Mouse (Mus musculus) myocyte (in vitro differentiated cells): ENCODE data around the gene Ptpro. TPM values are rescaled to one million over a fixed set of nuclear protein-coding genes. Genes with fewer than 3 reads are reported as not detected.

Experiments
- H3K27me3 ChIP-seq: one replicate; pipeline ENCODE4 v1.6.1; 2011; ENCODE audit not compliant: control insufficient read depth, insufficient read depth, insufficient read length
- H3K36me3 ChIP-seq: one replicate; pipeline ENCODE4 v1.6.1; 2011; ENCODE audit not compliant: control insufficient read depth, insufficient read depth
- H3K4me2 ChIP-seq: one replicate; pipeline ENCODE4 v1.6.1; 2011; ENCODE audit warnings: low read depth, control low read depth
- H3K4me3 ChIP-seq: one replicate; pipeline ENCODE4 v1.5.1; 2011; ENCODE audit warnings: mild to moderate bottlenecking, control low read depth, moderate library complexity
- H3K79me2 ChIP-seq: one replicate; pipeline ENCODE4 v1.6.1; 2011; ENCODE audit not compliant: control insufficient read depth, insufficient read depth
- H3ac ChIP-seq: one replicate; pipeline ENCODE4 v1.6.1; 2011; ENCODE audit not compliant: control insufficient read depth, insufficient read length
- CEBPB ChIP-seq: IDR thresholded peaks from 2 replicates; pipeline ENCODE4 v1.6.1; 2011; ENCODE audit warnings: mild to moderate bottlenecking, moderate library complexity; ENCODE audit not compliant: poor library complexity, insufficient read depth, severe bottlenecking
- E2F4 ChIP-seq: IDR thresholded peaks from one replicate; pipeline ENCODE4 v1.6.1; 2011; ENCODE audit warnings: mild to moderate bottlenecking, control low read depth, moderate library complexity; ENCODE audit not compliant: insufficient read depth
- MAX ChIP-seq: IDR thresholded peaks from one replicate; pipeline ENCODE4 v1.6.1; 2011; ENCODE audit warnings: low read depth, mild to moderate bottlenecking, control low read depth
- MYOD1 ChIP-seq, 3 experiments: IDR thresholded peaks; one replicate each; pipeline ENCODE4 v1.6.1; 2011; ENCODE audit warnings: control low read depth in 2 of 3, low read depth in 2 of 3, mild to moderate bottlenecking in 2 of 3, moderate library complexity in 1 of 3; ENCODE audit not compliant: insufficient read length in 2 of 3, control insufficient read depth in 1 of 3
- MYOG ChIP-seq, 3 experiments: IDR thresholded peaks; one replicate each; pipeline ENCODE4 v1.6.1; 2011; ENCODE audit warnings: control low read depth in 2 of 3, low read depth in 2 of 3, mild to moderate bottlenecking in 2 of 3; ENCODE audit not compliant: insufficient read length in 2 of 3, control insufficient read depth in 1 of 3, insufficient read depth in 1 of 3
- POLR2A ChIP-seq: IDR thresholded peaks from one replicate; pipeline ENCODE4 v1.6.1; 2011; ENCODE audit warnings: low read depth, mild to moderate bottlenecking, control low read depth, moderate library complexity; ENCODE audit not compliant: insufficient read length
- POLR2AphosphoS2 ChIP-seq: IDR thresholded peaks from one replicate; pipeline ENCODE4 v1.6.1; 2011; ENCODE audit warnings: low read depth, control low read depth; ENCODE audit not compliant: insufficient read length
- REST ChIP-seq: IDR thresholded peaks from one replicate; pipeline ENCODE4 v1.6.1; 2011; ENCODE audit warnings: mild to moderate bottlenecking, control low read depth, moderate library complexity; ENCODE audit not compliant: insufficient read depth, insufficient read length
- SRF ChIP-seq: IDR thresholded peaks from one replicate; pipeline ENCODE4 v1.6.1; 2011; ENCODE audit warnings: low read depth; ENCODE audit not compliant: control insufficient read depth, insufficient read length
- TCF12 ChIP-seq: IDR thresholded peaks from one replicate; pipeline ENCODE4 v1.6.1; 2011; ENCODE audit warnings: mild to moderate bottlenecking, control low read depth; ENCODE audit not compliant: poor library complexity, insufficient read depth, severe bottlenecking
- TCF3 ChIP-seq: IDR thresholded peaks from one replicate; pipeline ENCODE4 v1.6.1; 2011; ENCODE audit warnings: low read depth, control low read depth; ENCODE audit not compliant: insufficient read length
- USF1 ChIP-seq: IDR thresholded peaks from one replicate; pipeline ENCODE4 v1.6.1; 2011; ENCODE audit warnings: low read depth, mild to moderate bottlenecking, control low read depth, moderate library complexity
- polyA plus RNA-seq: library from polyadenylated mRNA; unstranded; fragments of >200 nt; fragmentation: generic; extraction: Trizol; gene quantifications from one replicate; pipeline ENCODE4 v1.2.1, GENCODE M21; 2012; ENCODE audit warnings: missing spikeins

Ptpro gene
- polyA plus RNA-seq, 1 experiment, result not detected

- no peak overlapping the region for H3K4me2 ChIP-seq
- H3K4me3 ChIP-seq, result no peak overlapping the region
- H3K27me3 ChIP-seq, result no peaks in the 10 kb centered on the region
- H3K79me2 ChIP-seq, result no peaks in the 10 kb centered on the region
- no peak overlapping the region for H3ac ChIP-seq
- TF ChIP-seq E2F4 (no peak), USF1 (no peak), TCF12 (no peak), MYOD1 (IDR thresholded peaks at IDR 0.05; ENCODE audit: control insufficient read depth in 1 of 3, insufficient read length in 2 of 3, low read depth in 2 of 3) (no peak), POLR2A (no peak), MYOG (IDR thresholded peaks at IDR 0.05; ENCODE audit: control insufficient read depth in 1 of 3, insufficient read depth in 1 of 3, insufficient read length in 2 of 3, low read depth in 2 of 3) (no peak), TCF3 (no peak)
- no peaks in the 10 kb centered on the region for H3K36me3 ChIP-seq
These were observed 145.2 kb downstream of the Ptpro start for GRCm38 (mm10) chr6:137397358-137397757.

- TF ChIP-seq USF1, result no peak
- no peak for TF ChIP-seq MAX
- no peak for TF ChIP-seq E2F4
- no peak for TF ChIP-seq REST
- no peak for TF ChIP-seq MYOD1 (IDR thresholded peaks at IDR 0.05; ENCODE audit: control insufficient read depth in 1 of 3, insufficient read length in 2 of 3, low read depth in 2 of 3)
- no peak for TF ChIP-seq CEBPB
- TF ChIP-seq POLR2AphosphoS2, result no peak
- Histone ChIP-seq H3K4me2 (no peak overlapping the region), H3K36me3 (no peaks in the 10 kb centered on the region), H3K79me2 (no peaks in the 10 kb centered on the region), H3K4me3 (no peak overlapping the region), H3ac (no peak overlapping the region), H3K27me3 (peaks cover 5% of the 10 kb centered on the region)
These were observed 152.1 kb downstream of the Ptpro start for GRCm38 (mm10) chr6:137404196-137404595.

- no peak overlapping the region for H3K4me2 ChIP-seq
- TF ChIP-seq TCF12 (no peak), SRF (no peak), REST (no peak), MAX (no peak), USF1 (no peak), POLR2AphosphoS2 (no peak), MYOG (IDR thresholded peaks at IDR 0.05; ENCODE audit: control insufficient read depth in 1 of 3, insufficient read depth in 1 of 3, insufficient read length in 2 of 3, low read depth in 2 of 3) (no peak), POLR2A (no peak), E2F4 (no peak), TCF3 (no peak), CEBPB (no peak), MYOD1 (IDR thresholded peaks at IDR 0.05; ENCODE audit: control insufficient read depth in 1 of 3, insufficient read length in 2 of 3, low read depth in 2 of 3) (no peak)
These were observed 153.6 kb downstream of the Ptpro start for GRCm38 (mm10) chr6:137405690-137406089.

GRCm38 (mm10) chr6:137410510-137410909, 158.4 kb downstream of the Ptpro start:
- Histone ChIP-seq H3K79me2 (no peaks in the 10 kb centered on the region), H3K4me2 (no peak overlapping the region), H3K4me3 (no peak overlapping the region), H3K36me3 (no peaks in the 10 kb centered on the region), H3K27me3 (peaks cover 5% of the 10 kb centered on the region), H3ac (no peak overlapping the region)
- TF ChIP-seq POLR2AphosphoS2, result no peak
- TF ChIP-seq REST, result no peak
- TF ChIP-seq MYOG (IDR thresholded peaks at IDR 0.05; ENCODE audit: control insufficient read depth in 1 of 3, insufficient read depth in 1 of 3, insufficient read length in 2 of 3, low read depth in 2 of 3), result no peak
- no peak for TF ChIP-seq POLR2A
- TF ChIP-seq TCF3, result no peak
- no peak for TF ChIP-seq SRF
- no peak for TF ChIP-seq CEBPB
- TF ChIP-seq MYOD1 (IDR thresholded peaks at IDR 0.05; ENCODE audit: control insufficient read depth in 1 of 3, insufficient read length in 2 of 3, low read depth in 2 of 3), result no peak
- no peak for TF ChIP-seq MAX
- no peak for TF ChIP-seq USF1

More at GRCm38 (mm10) chr6:137405690-137406089, 153.6 kb downstream of the Ptpro start:
- Histone ChIP-seq H3K27me3 (peaks cover 5% of the 10 kb centered on the region), H3ac (no peak overlapping the region), H3K79me2 (no peaks in the 10 kb centered on the region), H3K36me3 (no peaks in the 10 kb centered on the region), H3K4me3 (no peak overlapping the region)

GRCm38 (mm10) chr6:137411901-137412378, 159.8 kb downstream of the Ptpro start:
- no peak overlapping the region for H3ac ChIP-seq
- H3K36me3 ChIP-seq, result no peaks in the 10 kb centered on the region
- H3K4me3 ChIP-seq, result no peak overlapping the region
- no peak overlapping the region for H3K4me2 ChIP-seq
- H3K27me3 ChIP-seq, result peaks cover 5% of the 10 kb centered on the region
- TF ChIP-seq MAX, result no peak
- H3K79me2 ChIP-seq, result no peaks in the 10 kb centered on the region
